Mouse (Mus musculus) testis, adult 2 months (tissue): ENCODE measurements around the gene Wdr95.

Experiments
- CTCF ChIP-seq: fragments of 200-500 bp; IDR thresholded peaks from 2 replicates; pipeline ENCODE4 v1.5.1; 2012; ENCODE audit warnings: low read depth, mild to moderate bottlenecking, inconsistent platforms, low read length, moderate library complexity; ENCODE audit not compliant: control insufficient read depth, insufficient read depth, insufficient replicate concordance
- POLR2A ChIP-seq: fragments of 200-500 bp; IDR thresholded peaks from 2 replicates; pipeline ENCODE4 v1.6.1; 2012; ENCODE audit warnings: low read depth, mild to moderate bottlenecking, inconsistent platforms, low read length, moderate library complexity; ENCODE audit not compliant: control insufficient read depth

DNA sequence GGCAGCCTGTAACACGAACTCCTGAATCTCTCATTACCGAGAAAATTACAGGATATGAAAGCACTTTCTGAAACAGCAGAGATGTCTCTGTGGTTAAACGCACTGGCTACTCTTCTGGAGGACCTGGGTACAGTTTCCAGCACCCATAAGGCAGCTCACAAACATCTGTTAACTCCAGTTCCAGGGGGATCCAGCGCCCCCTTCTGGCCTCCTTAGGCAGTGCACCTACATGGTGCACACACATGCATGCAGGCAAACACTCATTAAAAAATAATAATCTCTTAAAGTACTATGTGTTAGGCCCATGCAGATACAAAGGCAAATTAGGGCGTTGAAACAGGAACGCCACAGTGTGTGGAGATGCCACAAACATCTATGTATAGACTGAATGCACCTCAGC, 132.9 kb downstream of the Wdr95 start:
- TF ChIP-seq CTCF, result peak; percentile 69; the same call in 1 of the 2 replicates
- no peak for TF ChIP-seq POLR2A
